Mouse (Mus musculus): Measurements from ENCODE around the gene Gars.

Gene Gars

GRCm38 (mm10) chr6:55038671-55039445 lies 1.1 kb downstream of the Gars start:
- peak in 1 of 2 experiments; percentile 12 for DNase-seq (ENCODE audit: low spot score in 2 of 2)

- DNase-seq (ENCODE audit: low spot score in 2 of 2) = no peak
Observed at GRCm38 (mm10) chr6:55039446-55039783, 1.6 kb downstream of the Gars start.

DNA sequence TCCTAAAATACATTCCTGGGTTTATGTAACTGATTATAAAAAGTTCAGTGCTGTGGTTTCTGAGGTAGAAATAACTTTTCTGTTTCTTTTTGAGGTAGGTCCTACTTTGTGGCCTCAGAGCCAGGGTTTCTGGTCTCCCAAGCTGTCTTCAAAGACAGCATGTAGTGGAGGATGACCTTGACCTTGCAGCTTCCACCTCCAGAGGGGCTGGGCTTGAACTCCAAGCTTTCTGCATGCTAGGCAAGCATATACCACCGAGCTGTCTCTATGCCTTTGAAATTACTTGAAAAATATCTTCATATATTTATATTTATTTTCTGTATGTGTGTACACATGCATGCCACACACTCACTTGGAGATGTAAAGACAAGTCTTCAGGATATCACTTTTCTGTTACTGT lies 2.2 kb downstream of the Gars start:
- no peak for DNase-seq (ENCODE audit: low spot score in 2 of 2)

- DNase-seq (ENCODE audit: low spot score in 2 of 2) = no peak
Observed at GRCm38 (mm10) chr6:55043206-55043605, 5.4 kb downstream of the Gars start.

DNA sequence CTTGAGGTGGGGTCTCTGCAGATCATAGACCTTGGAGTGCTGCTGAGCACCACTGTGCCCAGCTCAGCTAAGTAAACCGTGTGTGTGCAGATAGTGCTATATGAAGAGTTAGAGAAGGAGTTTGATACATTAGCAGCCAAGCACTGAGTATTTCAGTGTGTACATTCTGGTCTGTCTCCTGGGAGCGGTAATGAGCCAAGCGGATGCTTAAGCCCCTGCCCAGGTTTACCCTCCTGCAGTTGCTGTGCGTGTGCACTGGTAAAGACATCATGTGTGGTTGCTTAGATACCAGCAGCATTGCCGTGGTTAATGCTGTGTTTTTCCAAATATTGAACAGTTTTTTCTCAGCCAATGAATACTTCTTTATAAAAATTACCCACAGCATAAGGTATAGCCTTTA lies 6.7 kb downstream of the Gars start:
- DNase-seq (ENCODE audit: low spot score in 2 of 2) = no peak

DNA sequence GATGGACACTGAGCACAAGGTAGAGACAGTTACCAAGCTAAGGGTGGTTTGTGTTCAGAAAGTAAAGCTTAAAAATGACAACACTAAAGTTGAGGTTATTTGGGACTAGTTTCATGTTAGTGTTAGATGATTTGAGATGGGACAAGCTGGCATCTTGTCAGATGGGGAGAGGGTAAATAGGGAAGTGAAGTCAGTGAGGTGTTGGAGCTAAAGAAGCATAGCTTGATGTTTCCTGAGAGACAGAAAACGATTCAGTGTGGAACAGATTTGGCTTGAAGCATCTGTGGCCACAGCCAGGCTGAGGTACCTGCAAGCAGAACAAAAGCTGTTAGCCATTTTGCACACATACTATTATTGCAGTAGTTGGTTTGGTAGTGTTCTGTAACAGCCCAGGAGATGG lies 7.5 kb downstream of the Gars start:
- no peak for DNase-seq (ENCODE audit: low spot score in 2 of 2)

- no peak for DNase-seq (ENCODE audit: low spot score in 2 of 2)
Observed at GRCm38 (mm10) chr6:55049186-55049585, 11.4 kb downstream of the Gars start.

GRCm38 (mm10) chr6:55054491-55054890 lies 16.7 kb downstream of the Gars start:
- no peak for DNase-seq (ENCODE audit: low spot score in 2 of 2)

- DNase-seq (ENCODE audit: low spot score in 2 of 2) = no peak
Observed at GRCm38 (mm10) chr6:55057427-55057826, 19.6 kb downstream of the Gars start.

DNA sequence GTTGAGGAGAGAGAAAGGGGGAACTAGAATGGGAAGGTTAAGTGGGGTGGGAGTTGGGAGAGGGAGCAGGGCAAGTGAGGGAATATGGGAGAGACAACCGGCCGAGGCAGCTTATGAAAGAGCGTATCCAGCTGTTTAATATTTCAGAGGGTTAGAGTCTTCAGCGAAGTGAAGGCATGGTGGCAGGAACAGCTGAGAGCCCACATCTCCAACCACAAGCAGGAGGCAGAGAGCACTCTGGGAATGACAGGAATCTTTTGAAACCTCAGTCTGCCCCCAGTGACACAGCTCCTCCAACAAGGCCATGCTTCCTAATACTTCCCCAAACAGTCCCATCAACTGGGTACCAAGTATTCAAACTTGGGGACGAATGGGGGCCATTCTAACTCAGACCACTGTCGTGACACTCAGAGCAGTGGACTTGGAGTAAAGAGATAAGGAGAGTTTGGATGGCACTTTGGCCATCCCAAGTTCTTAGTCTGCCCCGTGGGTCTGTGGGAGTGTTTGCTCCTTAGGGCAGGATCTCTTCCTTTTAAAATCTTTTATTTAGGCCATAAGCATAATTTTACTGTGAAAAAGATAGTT lies 22.5 kb downstream of the Gars start:
- DNase-seq (ENCODE audit: low spot score in 2 of 2) = no peak

DNA sequence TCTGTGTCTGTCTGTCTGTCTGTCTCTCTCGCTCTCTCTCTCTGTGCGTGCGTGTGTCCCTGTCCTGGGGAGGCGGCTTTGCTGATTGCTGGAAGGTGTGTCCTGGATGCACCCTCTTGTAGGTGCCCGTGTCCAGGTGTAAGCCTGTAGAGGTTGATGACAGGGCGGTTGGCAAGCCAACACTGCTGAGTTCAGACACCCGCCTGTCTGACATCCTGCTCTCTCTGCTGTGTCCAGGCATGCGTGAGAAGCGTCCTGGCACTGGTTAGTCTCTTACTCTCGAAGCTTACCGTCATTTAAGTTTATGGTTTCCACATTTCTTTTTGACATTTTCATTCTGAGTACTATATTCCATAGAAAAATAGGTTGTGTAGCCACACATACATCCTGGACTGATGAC lies 23.5 kb downstream of the Gars start:
- no peak for DNase-seq (ENCODE audit: low spot score in 2 of 2)

DNA sequence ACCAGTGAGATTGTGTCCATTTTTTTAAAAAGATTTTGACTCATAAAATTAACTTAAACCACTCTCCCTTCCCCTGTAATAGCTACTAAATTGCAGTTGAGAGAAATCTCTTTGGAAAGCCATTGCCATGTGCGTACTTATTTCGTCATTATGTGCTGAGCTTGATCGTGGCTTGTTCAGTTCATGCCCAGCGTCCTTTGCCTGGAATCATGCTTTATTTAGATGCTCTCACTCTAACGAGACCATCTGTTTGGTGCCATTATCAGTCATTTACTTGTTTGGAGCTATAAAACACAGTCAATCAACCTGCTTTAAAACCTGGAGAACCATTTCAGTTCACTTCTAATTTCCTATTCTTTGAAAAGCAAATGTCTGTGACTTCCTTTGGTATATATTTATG lies 24.4 kb downstream of the Gars start:
- DNase-seq (ENCODE audit: low spot score in 2 of 2) = no peak

GRCm38 (mm10) chr6:55063793-55064476 lies 26.1 kb downstream of the Gars start:
- no peak for DNase-seq (ENCODE audit: low spot score in 2 of 2)

- no peak for DNase-seq (ENCODE audit: low spot score in 2 of 2)
Observed at GRCm38 (mm10) chr6:55064477-55064827, 26.6 kb downstream of the Gars start.

- no peak for DNase-seq (ENCODE audit: low spot score in 2 of 2)
Observed at GRCm38 (mm10) chr6:55065903-55066302, 28.1 kb downstream of the Gars start.

GRCm38 (mm10) chr6:55076561-55077255 lies 38.9 kb downstream of the Gars start:
- DNase-seq (ENCODE audit: low spot score in 2 of 2) = no peak

GRCm38 (mm10) chr6:55081379-55081778 lies 43.6 kb downstream of the Gars start:
- no peak for DNase-seq (ENCODE audit: low spot score in 2 of 2)

DNA sequence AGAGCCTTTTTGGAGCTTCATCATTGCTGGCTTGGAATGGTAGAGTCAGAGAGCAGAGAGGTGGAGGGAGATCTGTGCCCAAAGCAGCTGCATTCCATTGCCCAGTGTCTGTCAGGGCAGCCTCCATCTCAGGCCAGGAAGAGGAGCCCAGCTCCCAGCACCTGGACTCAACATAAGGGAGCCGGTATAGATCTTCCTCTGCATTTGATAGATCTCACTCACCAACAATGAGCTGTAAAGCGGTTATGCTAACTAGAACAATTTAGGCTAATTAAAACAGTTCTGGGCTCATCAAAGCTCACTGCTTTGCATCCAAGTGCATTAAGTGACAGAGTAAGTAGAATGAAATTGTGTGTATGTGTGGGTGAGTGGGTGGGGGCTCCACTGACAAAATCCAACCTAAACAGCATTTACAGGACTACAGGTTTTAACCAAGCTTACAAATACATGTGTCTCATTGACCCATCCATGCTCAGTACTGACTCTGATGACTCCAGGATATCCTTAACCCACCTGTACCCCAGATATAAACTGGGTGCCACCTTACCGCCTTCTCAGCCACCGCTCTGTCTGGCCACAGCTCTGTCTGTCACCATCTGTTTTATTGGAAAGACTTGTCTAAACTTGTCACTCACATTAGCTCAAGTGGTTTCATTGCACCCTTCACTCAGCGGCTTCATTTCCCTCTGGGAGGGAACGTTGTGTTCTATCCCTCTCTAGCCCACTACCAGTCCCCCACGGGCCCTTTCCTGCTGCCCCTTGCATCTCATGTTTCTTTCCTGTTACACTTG lies 44.6 kb downstream of the Gars start:
- DNase-seq (ENCODE audit: low spot score in 2 of 2) = no peak

DNA sequence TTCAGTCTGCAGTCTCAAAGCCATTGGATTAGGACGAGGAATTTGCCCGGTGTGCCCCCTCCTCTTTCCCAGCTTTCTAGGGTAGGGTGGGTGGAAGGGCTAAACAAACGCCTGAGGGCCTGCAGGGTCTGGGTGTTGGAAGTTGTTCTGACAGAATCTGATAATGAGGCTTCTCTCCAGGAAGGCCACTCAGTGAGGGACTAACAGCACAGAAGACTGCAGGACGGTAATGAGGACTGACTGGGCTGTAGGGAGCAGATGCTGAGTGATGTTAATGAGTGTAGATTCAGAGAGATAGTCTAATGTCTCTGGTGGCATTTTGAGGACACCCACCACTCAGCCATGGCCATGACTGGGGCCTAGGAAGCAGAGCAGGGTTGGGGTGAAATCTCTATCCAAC lies 49.5 kb downstream of the Gars start:
- no peak for DNase-seq (ENCODE audit: low spot score in 2 of 2)

GRCm38 (mm10) chr6:55090639-55091038 lies 52.8 kb downstream of the Gars start:
- DNase-seq (ENCODE audit: low spot score in 2 of 2) = no peak

GRCm38 (mm10) chr6:55091396-55091795 lies 53.6 kb downstream of the Gars start:
- DNase-seq (ENCODE audit: low spot score in 2 of 2) = no peak

Measured in left cerebral cortex, adult 9 months (tissue).